Mouse (Mus musculus) left cerebral cortex, adult 18-20 months (tissue): ENCODE results near the gene Ethe1. TPM values are rescaled to one million over a fixed set of nuclear protein-coding genes. Genes with fewer than 3 reads are reported as not detected.
"Not testable (repeated sequence)": the region's sequence is repeated elsewhere in the genome, so short reads cannot be mapped to it uniquely, and the experiment has no call there.

ENCODE experiments used
- DNase-seq, 2 experiments: peaks; one replicate each; pipeline ENCODE4 v3.0.0; 2021 to 2022; ENCODE audit warnings: low spot score in 2 of 2, mixed read lengths in 1 of 2
- total RNA-seq, 2 experiments: library from RNA; stranded (reverse); gene quantifications; 2 replicates each; pipeline ENCODE4 v1.2.3; 2021

The Ethe1 gene
- total RNA-seq, 2 experiments from 2014 or later, result 15.4 to 18.2 TPM

GRCm38 (mm10) chr7:24610879-24611494, 23.6 kb downstream of the Ethe1 start:
- peak in 1 of 2 experiments; percentile 40 for DNase-seq

- DNase-seq, result no peak
Observed at GRCm38 (mm10) chr7:24611709-24612108, 24.4 kb downstream of the Ethe1 start.

- no peak for DNase-seq
Observed at GRCm38 (mm10) chr7:24612308-24612910, 25.1 kb downstream of the Ethe1 start.

GRCm38 (mm10) chr7:24614816-24615215, 27.5 kb downstream of the Ethe1 start:
- DNase-seq, result no peak

- DNase-seq, result no peak
Observed at GRCm38 (mm10) chr7:24617763-24618162, 30.4 kb downstream of the Ethe1 start.

- DNase-seq, result not testable (repeated sequence)
Observed at GRCm38 (mm10) chr7:24618374-24618773, 31.0 kb downstream of the Ethe1 start.

- no peak for DNase-seq
Observed at GRCm38 (mm10) chr7:24619671-24620397, 32.5 kb downstream of the Ethe1 start.

- no peak for DNase-seq
Observed at GRCm38 (mm10) chr7:24621193-24621592, 33.9 kb downstream of the Ethe1 start.

- no peak for DNase-seq
Observed at GRCm38 (mm10) chr7:24622967-24623366, 35.6 kb downstream of the Ethe1 start.

GRCm38 (mm10) chr7:24628685-24629610, 41.6 kb downstream of the Ethe1 start:
- peak in 1 of 2 experiments; percentile 24 for DNase-seq

GRCm38 (mm10) chr7:24629672-24630071, 42.3 kb downstream of the Ethe1 start:
- DNase-seq, result no peak

- DNase-seq, result no peak
Observed at GRCm38 (mm10) chr7:24630116-24630880, 43.0 kb downstream of the Ethe1 start.

- no peak for DNase-seq
Observed at GRCm38 (mm10) chr7:24636264-24636663, 48.9 kb downstream of the Ethe1 start, which contains the start of gene Lypd3. Gene Lypd3, plus strand, starts transcription at chr7:24636550.

- no peak for DNase-seq
Observed at GRCm38 (mm10) chr7:24637046-24637445, 49.7 kb downstream of the Ethe1 start.

GRCm38 (mm10) chr7:24638026-24638856, 50.9 kb downstream of the Ethe1 start:
- no peak for DNase-seq

GRCm38 (mm10) chr7:24640450-24640849, 53.1 kb downstream of the Ethe1 start:
- no peak for DNase-seq

GRCm38 (mm10) chr7:24642491-24642890, 55.1 kb downstream of the Ethe1 start:
- peak in 1 of 2 experiments; percentile 25 for DNase-seq

- DNase-seq, result no peak
Observed at GRCm38 (mm10) chr7:24644492-24644891, 57.1 kb downstream of the Ethe1 start.

GRCm38 (mm10) chr7:24644996-24645395, 57.7 kb downstream of the Ethe1 start:
- no peak for DNase-seq
